Mouse (Mus musculus) skeletal muscle tissue, adult 2 months (tissue): Measurements from ENCODE around the gene Tpst1.
"Not testable (repeated sequence)": the region's sequence is repeated elsewhere in the genome, so short reads cannot be mapped to it uniquely, and the experiment has no call there.

Source experiments
- DNase-seq: peaks from one replicate; pipeline ENCODE4 v3.0.0-alpha.2; 2012; ENCODE audit warnings: low read depth, low spot score

Gene Tpst1

GRCm38 (mm10) chr5:130073026-130073425, at the start of gene Tpst1:
Gene Tpst1, plus strand, starts transcription at chr5:130073326.
- DNase-seq = no peak

GRCm38 (mm10) chr5:130023767-130024539, 49.2 kb upstream of the Tpst1 start:
- peak; percentile 81 for DNase-seq

GRCm38 (mm10) chr5:130027134-130027533, 46.0 kb upstream of the Tpst1 start:
- DNase-seq = no peak

GRCm38 (mm10) chr5:130027696-130028095, 45.4 kb upstream of the Tpst1 start:
- no peak for DNase-seq

- peak; percentile 66 for DNase-seq
Observed at GRCm38 (mm10) chr5:130029142-130029897, 43.8 kb upstream of the Tpst1 start, which contains the start of the genes Asl and Crcp. Gene Asl, minus strand, starts transcription at chr5:130029247. Gene Crcp, plus strand, starts transcription at chr5:130029290.

GRCm38 (mm10) chr5:130031410-130032390, 41.4 kb upstream of the Tpst1 start:
- no peak for DNase-seq

GRCm38 (mm10) chr5:130033869-130034268, 39.3 kb upstream of the Tpst1 start:
- DNase-seq = no peak

- not testable (repeated sequence) for DNase-seq
Observed at GRCm38 (mm10) chr5:130036300-130036699, 36.8 kb upstream of the Tpst1 start.

GRCm38 (mm10) chr5:130037752-130038455, 35.2 kb upstream of the Tpst1 start:
- peak; percentile 73 for DNase-seq

GRCm38 (mm10) chr5:130040797-130041196, 32.3 kb upstream of the Tpst1 start:
- no peak for DNase-seq

- no peak for DNase-seq
Observed at GRCm38 (mm10) chr5:130041262-130041661, 31.9 kb upstream of the Tpst1 start.

GRCm38 (mm10) chr5:130043741-130044140, 29.4 kb upstream of the Tpst1 start:
- no peak for DNase-seq

- peak; percentile 88 for DNase-seq
Observed at GRCm38 (mm10) chr5:130044201-130044695, 28.9 kb upstream of the Tpst1 start.

- no peak for DNase-seq
Observed at GRCm38 (mm10) chr5:130046100-130046499, 27.0 kb upstream of the Tpst1 start.

- no peak for DNase-seq
Observed at GRCm38 (mm10) chr5:130046589-130046988, 26.5 kb upstream of the Tpst1 start.

GRCm38 (mm10) chr5:130047013-130047412, 26.1 kb upstream of the Tpst1 start:
- DNase-seq = no peak

- DNase-seq = no peak
Observed at GRCm38 (mm10) chr5:130048786-130049520, 24.2 kb upstream of the Tpst1 start.

GRCm38 (mm10) chr5:130050416-130050815, 22.7 kb upstream of the Tpst1 start:
- DNase-seq = no peak

GRCm38 (mm10) chr5:130051073-130051860, 21.9 kb upstream of the Tpst1 start:
- no peak for DNase-seq
